Mouse (Mus musculus): ENCODE measurements at regions not wholly inside any gene's neighbourhood (a gene's known extent, or its start where the extent isn't known, plus 50 kb on each side); places are given as distances from the start of the nearest gene placed in this dataset.

DNA sequence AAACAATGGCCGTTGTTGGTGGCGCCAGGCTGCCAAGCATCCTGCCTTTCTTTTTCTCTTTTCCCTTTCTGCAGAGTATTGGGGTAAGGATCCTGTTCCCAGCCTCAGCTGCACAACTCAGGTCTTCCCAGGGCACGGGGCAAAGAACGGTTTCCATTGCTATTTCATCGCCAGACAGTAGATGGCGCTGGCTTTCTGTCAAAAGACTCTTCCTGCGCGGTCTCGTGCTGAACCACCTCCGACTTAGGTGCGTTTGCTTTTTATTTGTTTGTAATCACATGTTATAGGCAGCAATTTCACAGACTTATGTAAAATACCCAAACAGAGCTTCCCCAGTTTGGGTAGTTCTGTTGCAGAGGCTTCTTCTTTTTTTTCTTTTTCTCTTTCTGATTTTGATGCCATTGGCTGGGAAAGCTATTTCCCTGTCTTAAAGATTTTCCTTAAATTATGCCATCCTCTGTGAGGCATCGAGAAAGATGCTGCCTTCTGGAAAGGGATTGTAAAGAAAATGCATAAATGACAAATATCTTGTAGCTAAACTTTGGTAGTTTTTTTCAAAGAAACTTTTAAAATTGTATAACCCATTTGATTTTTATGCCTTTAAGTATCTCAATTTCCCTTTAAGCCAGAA, 69.2 kb upstream of the Fam92a start:
- Histone ChIP-seq H3K27me3 (ENCODE audit: control insufficient read depth, insufficient read depth, low read length) (no peaks in the 10 kb centered on the region), H3K4me2 (ENCODE audit: low read length) (peak overlapping the region; percentile 47), H3K27ac (replicated peaks; ENCODE audit: low read depth, low read length) (no peak overlapping the region), H3K9ac (replicated peaks; ENCODE audit: low read length) (no peak overlapping the region), H3K4me3 (replicated peaks; ENCODE audit: low read depth, low read length) (no peak overlapping the region), H3K4me1 (ENCODE audit: control insufficient read depth, insufficient read depth, low read length) (peaks cover 7% of the 10 kb centered on the region; the same call in 1 of the 2 replicates), H3K36me3 (ENCODE audit: control insufficient read depth, insufficient read depth, low read length) (no peaks in the 10 kb centered on the region), H3K9me3 (ENCODE audit: control insufficient read depth, low read length) (no peaks in the 10 kb centered on the region)
- ATAC-seq (ENCODE audit: low FRiP score, low TSS enrichment) = peak; percentile 64
- DNase-seq = peak; percentile 93
- WGBS = under 1% methylated on average over 12 of the region's 12 CpGs

DNA sequence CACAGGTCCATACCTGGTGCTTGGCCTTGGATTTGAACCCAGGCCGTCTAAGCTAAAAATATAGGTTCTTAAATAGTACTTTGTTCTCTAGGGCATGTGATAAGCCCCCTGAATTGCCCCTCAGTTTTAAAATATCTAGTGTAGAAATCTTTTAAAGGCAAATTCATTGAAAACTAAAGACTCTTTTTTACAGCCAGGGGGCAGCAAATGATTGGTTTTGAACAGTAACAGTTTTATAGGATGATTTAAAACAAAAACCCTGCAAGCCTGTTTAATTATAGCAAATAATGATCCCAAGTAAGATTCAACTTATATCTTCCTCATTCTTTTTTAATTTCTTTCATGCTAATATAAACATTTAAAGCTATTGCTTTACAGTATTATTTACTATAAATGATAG, 58.9 kb upstream of the Fam92a start:
- H3K9me3 ChIP-seq (ENCODE audit: control insufficient read depth, low read length) = no peaks in the 10 kb centered on the region

More for the DNA sequence above, 58.9 kb upstream of the Fam92a start:
- Histone ChIP-seq H3K4me1 (ENCODE audit: control insufficient read depth, insufficient read depth, low read length) (no peaks in the 10 kb centered on the region), H3K36me3 (ENCODE audit: control insufficient read depth, insufficient read depth, low read length) (no peaks in the 10 kb centered on the region), H3K27me3 (ENCODE audit: control insufficient read depth, insufficient read depth, low read length) (no peaks in the 10 kb centered on the region), H3K4me2 (ENCODE audit: low read length) (no peak overlapping the region), H3K9ac (replicated peaks; ENCODE audit: low read length) (no peak overlapping the region), H3K4me3 (replicated peaks; ENCODE audit: low read depth, low read length) (no peak overlapping the region), H3K27ac (replicated peaks; ENCODE audit: low read depth, low read length) (no peak overlapping the region)
- DNase-seq (peak; percentile 85), ATAC-seq (ENCODE audit: low FRiP score, low TSS enrichment) (no peak)
- 74% methylated on average over 1 of the region's 1 CpGs for WGBS

Measured in midbrain, embryonic 14.5 days (tissue).